Mouse (Mus musculus): ENCODE results near the gene Tln1. TPM values are rescaled to one million over a fixed set of nuclear protein-coding genes. Genes with fewer than 3 reads are reported as not detected.

Tln1 gene
- total and polyA plus RNA-seq, 3 experiments: 22.3 to 59.3 (median 50.1) TPM

GRCm38 (mm10) chr4:43583421-43583820 lies 20.9 kb upstream of the Tln1 start:
- H3K9ac ChIP-seq (ENCODE audit: insufficient read depth, low read depth): no peak overlapping the region
- H3K4me2 ChIP-seq (ENCODE audit: insufficient read depth, low read depth, poor library complexity, severe bottlenecking): no peak overlapping the region
- peaks cover 44 to 76% of the 10 kb centered on the region in 2 experiments for H3K36me3 ChIP-seq (replicated peaks in 1 of 2; ENCODE audit: control insufficient read depth in 1 of 2, insufficient read depth in 1 of 2, low read length in 1 of 2)
- no peak for DNase-seq (ENCODE audit: extremely low read depth)
- peaks cover 4 to 23% of the 10 kb centered on the region in 2 experiments for H3K4me1 ChIP-seq (ENCODE audit: control insufficient read depth in 1 of 2, insufficient read depth in 2 of 2)
- no peak overlapping the region for H3K4me3 ChIP-seq (replicated peaks in 1 of 3; ENCODE audit: low read depth in 2 of 3, low read length in 2 of 3, poor library complexity in 1 of 3)
- no peaks in the 10 kb centered on the region for H3K9me3 ChIP-seq (replicated peaks; ENCODE audit: low read length)
- H3K27ac ChIP-seq (ENCODE audit: insufficient read depth, low read depth): no peak overlapping the region
- no peaks in the 10 kb centered on the region for H3K27me3 ChIP-seq (replicated peaks)
- in situ Hi-C loops (cut with MboI; ENCODE audit: low pct_ligation_motif_present, low pct_unique_long_range_greater_than_20kb, low sequenced_read_pairs) (no loop called here), dilution Hi-C loops (cut with MboI; ENCODE audit: extremely low pct_ligation_motif_present, extremely low pct_unique_long_range_greater_than_20kb, low sequenced_read_pairs) (no loop called here)
- H3K79me2 ChIP-seq (replicated peaks; ENCODE audit: control insufficient read depth, extremely low read depth, insufficient read depth, poor library complexity, severe bottlenecking): peaks cover 3% of the 10 kb centered on the region; the same call in 1 of the 2 replicates
- no peak for TF ChIP-seq ZKSCAN1 (IDR thresholded peaks at IDR 0.05; ENCODE audit: borderline replicate concordance, low read depth, low read length)
- no peak for TF ChIP-seq ELF1 (IDR thresholded peaks at IDR 0.05; ENCODE audit: low read depth, low read length)
- no peak for TF ChIP-seq SMC3 (IDR thresholded peaks at IDR 0.05; ENCODE audit: low read depth, low read length)
- no peak for TF ChIP-seq CTCF (conservative IDR thresholded peaks at IDR 0.05 in 1 of 2, IDR thresholded peaks at IDR 0.05 in 1 of 2; ENCODE audit: low read depth in 2 of 2, low read length in 2 of 2)
- no peak for TF ChIP-seq NELFE (IDR thresholded peaks at IDR 0.05; ENCODE audit: low read depth, low read length)
- no peak for TF ChIP-seq RAD21 (IDR thresholded peaks at IDR 0.05; ENCODE audit: low read depth, low read length)
- no peak for TF ChIP-seq ETS1 (conservative IDR thresholded peaks at IDR 0.05; ENCODE audit: low read depth, low read length)
- no peak for TF ChIP-seq JUND (conservative IDR thresholded peaks at IDR 0.05; ENCODE audit: low read depth, low read length)
- no peak for TF ChIP-seq E2F4 (IDR thresholded peaks at IDR 0.05; ENCODE audit: insufficient replicate concordance, low read depth, low read length)
- no peak for TF ChIP-seq PAX5 (IDR thresholded peaks at IDR 0.05; ENCODE audit: low read length)
- TF ChIP-seq MXI1 (IDR thresholded peaks at IDR 0.05; ENCODE audit: low read depth, low read length): no peak
- TF ChIP-seq USF1 (IDR thresholded peaks at IDR 0.05; ENCODE audit: low read depth, low read length): no peak
- TF ChIP-seq JUN (IDR thresholded peaks at IDR 0.05; ENCODE audit: insufficient read depth, low read depth, low read length): no peak
- no peak for TF ChIP-seq SIN3A (IDR thresholded peaks at IDR 0.05; ENCODE audit: low read length)

- H3K27ac ChIP-seq (ENCODE audit: insufficient read depth, low read depth): no peak overlapping the region
- H3K36me3 ChIP-seq (replicated peaks in 1 of 2; ENCODE audit: control insufficient read depth in 1 of 2, insufficient read depth in 1 of 2, low read length in 1 of 2): peaks cover 44 to 72% of the 10 kb centered on the region in 2 experiments
- DNase-seq (ENCODE audit: extremely low read depth): no peak
- peaks cover 4 to 30% of the 10 kb centered on the region in 2 experiments for H3K4me1 ChIP-seq (ENCODE audit: control insufficient read depth in 1 of 2, insufficient read depth in 2 of 2)
- H3K9ac ChIP-seq (ENCODE audit: insufficient read depth, low read depth): no peak overlapping the region
- in situ Hi-C loops (cut with MboI; ENCODE audit: low pct_ligation_motif_present, low pct_unique_long_range_greater_than_20kb, low sequenced_read_pairs) (no loop called here), dilution Hi-C loops (cut with MboI; ENCODE audit: extremely low pct_ligation_motif_present, extremely low pct_unique_long_range_greater_than_20kb, low sequenced_read_pairs) (no loop called here)
- H3K4me2 ChIP-seq (ENCODE audit: insufficient read depth, low read depth, poor library complexity, severe bottlenecking): no peak overlapping the region
- H3K27me3 ChIP-seq (replicated peaks): no peaks in the 10 kb centered on the region
- no peak overlapping the region for H3K4me3 ChIP-seq (replicated peaks in 1 of 3; ENCODE audit: low read depth in 2 of 3, low read length in 2 of 3, poor library complexity in 1 of 3)
- H3K9me3 ChIP-seq (replicated peaks; ENCODE audit: low read length): no peaks in the 10 kb centered on the region
- no peak for TF ChIP-seq SIN3A (IDR thresholded peaks at IDR 0.05; ENCODE audit: low read length)
- TF ChIP-seq ZNF384 (IDR thresholded peaks at IDR 0.05; ENCODE audit: low read depth, low read length): no peak
- no peak for TF ChIP-seq MEF2A (IDR thresholded peaks at IDR 0.05; ENCODE audit: borderline replicate concordance, low read depth, low read length)
- no peak for TF ChIP-seq EP300 (IDR thresholded peaks at IDR 0.05; ENCODE audit: low read length)
- no peak for TF ChIP-seq RAD21 (IDR thresholded peaks at IDR 0.05; ENCODE audit: low read depth, low read length)
- no peak for TF ChIP-seq JUND (conservative IDR thresholded peaks at IDR 0.05; ENCODE audit: low read depth, low read length)
- no peak for TF ChIP-seq MAX (IDR thresholded peaks at IDR 0.05; ENCODE audit: low read length)
- TF ChIP-seq POLR2A (IDR thresholded peaks at IDR 0.05; ENCODE audit: low read depth, low read length): no peak
- no peak for TF ChIP-seq TBP (conservative IDR thresholded peaks at IDR 0.05; ENCODE audit: low read depth, low read length)
- TF ChIP-seq KAT2A (IDR thresholded peaks at IDR 0.05; ENCODE audit: insufficient replicate concordance, low read length): no peak
- TF ChIP-seq NELFE (IDR thresholded peaks at IDR 0.05; ENCODE audit: low read depth, low read length): no peak
- no peak for TF ChIP-seq USF2 (conservative IDR thresholded peaks at IDR 0.05; ENCODE audit: low read depth, low read length)
- TF ChIP-seq HCFC1 (IDR thresholded peaks at IDR 0.05; ENCODE audit: low read depth, low read length): no peak
- TF ChIP-seq PAX5 (IDR thresholded peaks at IDR 0.05; ENCODE audit: low read length): no peak
- no peak for TF ChIP-seq POLR2AphosphoS2 (IDR thresholded peaks at IDR 0.05; ENCODE audit: low read depth, low read length)
- no peak for TF ChIP-seq CHD2 (IDR thresholded peaks at IDR 0.05; ENCODE audit: low read length)
- peaks cover 3% of the 10 kb centered on the region for H3K79me2 ChIP-seq (replicated peaks; ENCODE audit: control insufficient read depth, extremely low read depth, insufficient read depth, poor library complexity, severe bottlenecking)
These were observed 19.8 kb upstream of the Tln1 start for GRCm38 (mm10) chr4:43582241-43582640.
